Comparison of ENCODE assay signal across 8 mouse cellular contexts in genomic region chr4:43024673-43025072, GRCm38 (mm10). TPM values are rescaled to one million over a fixed set of nuclear protein-coding genes. Genes with fewer than 3 reads are reported as not detected.
DNase-seq lines count a peak whose midpoint lies in the region; ATAC-seq lines count a peak whose summit lies in the region.

No protein-coding gene starts in this region.

- no peak for DNase-seq in kidney, postnatal 25 days
- no peak for DNase-seq in ovary, postnatal 14 days (ENCODE audit: low spot score)
- DNase-seq in left cerebral cortex, postnatal 25 days (ENCODE audit: low spot score in 2 of 2), result no peak
- no peak for DNase-seq in thymus, postnatal 36 days

- peaks cover 11% of the 10 kb centered on the region for H3K4me1 ChIP-seq in kidney, embryonic 16.5 days (ENCODE audit: insufficient read depth, low read length)
- H3K4me1 ChIP-seq in embryonic facial prominence, embryonic 12.5 days, result peaks cover 10% of the 10 kb centered on the region
- H3K4me1 ChIP-seq in hindbrain, embryonic 15.5 days (replicated peaks), result peaks cover 19% of the 10 kb centered on the region
- peaks cover 22% of the 10 kb centered on the region for H3K4me1 ChIP-seq in midbrain, embryonic 15.5 days

- H3K9me3 ChIP-seq in kidney, embryonic 16.5 days (ENCODE audit: low read length), result no peaks in the 10 kb centered on the region
- H3K9me3 ChIP-seq in embryonic facial prominence, embryonic 12.5 days, result no peaks in the 10 kb centered on the region
- no peaks in the 10 kb centered on the region for H3K9me3 ChIP-seq in hindbrain, embryonic 15.5 days
- no peaks in the 10 kb centered on the region for H3K9me3 ChIP-seq in midbrain, embryonic 15.5 days

- H3K27ac ChIP-seq in kidney, embryonic 16.5 days (ENCODE audit: low read length), result peak overlapping the region; percentile 94; the same call in 1 of the 2 replicates
- peak overlapping the region; percentile 88 for H3K27ac ChIP-seq in embryonic facial prominence, embryonic 12.5 days
- peak overlapping the region; percentile 92 for H3K27ac ChIP-seq in hindbrain, embryonic 15.5 days (replicated peaks)
- H3K27ac ChIP-seq in midbrain, embryonic 15.5 days, result peak overlapping the region; percentile 90

- 75% methylated on average over 14 of the region's 14 CpGs for WGBS in kidney, embryonic 16.5 days
- WGBS in embryonic facial prominence, embryonic 12.5 days, result 84% methylated on average over 14 of the region's 14 CpGs
- WGBS in hindbrain, embryonic 15.5 days, result 76% methylated on average over 14 of the region's 14 CpGs
- 82% methylated on average over 14 of the region's 14 CpGs for WGBS in midbrain, embryonic 15.5 days

- no peak for ATAC-seq in kidney, embryonic 16.5 days (ENCODE audit: low FRiP score, low TSS enrichment)
- no peak for ATAC-seq in embryonic facial prominence, embryonic 12.5 days (ENCODE audit: insufficient number of reproducible peaks, insufficient read depth, low FRiP score, low TSS enrichment)
- no peak for ATAC-seq in hindbrain, embryonic 15.5 days (ENCODE audit: low FRiP score, low read depth)
- ATAC-seq in midbrain, embryonic 15.5 days (replicated peaks), result no peak

- intact Hi-C loops in left cerebral cortex, postnatal 25 days (cut with DNase I), result loop anchor here (2.0 kb wide), 1 partner anchor 14 kb away; the partner anchor contains the start of gene Fancg

- H3K4me3 ChIP-seq in kidney, embryonic 16.5 days (ENCODE audit: low read length), result peak overlapping the region; percentile 59
- H3K4me3 ChIP-seq in embryonic facial prominence, embryonic 12.5 days, result peak overlapping the region; percentile 62
- H3K4me3 ChIP-seq in hindbrain, embryonic 15.5 days, result peak overlapping the region; percentile 54
- H3K4me3 ChIP-seq in midbrain, embryonic 15.5 days, result peak overlapping the region; percentile 54

- peak overlapping the region; percentile 87 for H3K4me2 ChIP-seq in kidney, embryonic 16.5 days (replicated peaks; ENCODE audit: low read depth, low read length)
- peak overlapping the region; percentile 72 for H3K4me2 ChIP-seq in embryonic facial prominence, embryonic 12.5 days (replicated peaks)
- H3K4me2 ChIP-seq in hindbrain, embryonic 15.5 days, result peak overlapping the region; percentile 85
- peak overlapping the region; percentile 58 for H3K4me2 ChIP-seq in midbrain, embryonic 15.5 days

- H3K36me3 ChIP-seq in kidney, embryonic 16.5 days (ENCODE audit: insufficient read depth, low read length), result peaks cover 63% of the 10 kb centered on the region
- peaks cover 66% of the 10 kb centered on the region for H3K36me3 ChIP-seq in embryonic facial prominence, embryonic 12.5 days
- H3K36me3 ChIP-seq in hindbrain, embryonic 15.5 days, result peaks cover 47% of the 10 kb centered on the region
- peaks cover 39% of the 10 kb centered on the region for H3K36me3 ChIP-seq in midbrain, embryonic 15.5 days (replicated peaks)

- peak overlapping the region; percentile 74 for H3K9ac ChIP-seq in kidney, embryonic 16.5 days (replicated peaks; ENCODE audit: low read length)
- H3K9ac ChIP-seq in embryonic facial prominence, embryonic 12.5 days, result peak overlapping the region; percentile 53; the same call in 1 of the 2 replicates
- H3K9ac ChIP-seq in hindbrain, embryonic 15.5 days, result peak overlapping the region; percentile 51
- H3K9ac ChIP-seq in midbrain, embryonic 15.5 days, result peak overlapping the region; percentile 57

- H3K27me3 ChIP-seq in kidney, embryonic 16.5 days (ENCODE audit: insufficient read depth, low read length), result no peaks in the 10 kb centered on the region
- no peaks in the 10 kb centered on the region for H3K27me3 ChIP-seq in embryonic facial prominence, embryonic 12.5 days
- no peaks in the 10 kb centered on the region for H3K27me3 ChIP-seq in hindbrain, embryonic 15.5 days
- H3K27me3 ChIP-seq in midbrain, embryonic 15.5 days (replicated peaks), result no peaks in the 10 kb centered on the region

RNA-seq across cellular contexts. Expression of gene Pigo, which starts 0.9 kb away (rescaled TPM):
- 29.8 and 32.2 TPM in 2 replicates for polyA plus RNA-seq in kidney, embryonic 16.5 days (2015; fragmentation: Nextera tagmentation; extraction: Ambion mirVana)
- 26.5 and 28.1 TPM in 2 replicates for polyA plus RNA-seq in embryonic facial prominence, embryonic 12.5 days (2016; fragmentation: Nextera tagmentation; extraction: Ambion mirVana)
- 28.9 and 29.6 TPM in 2 replicates for polyA plus RNA-seq in hindbrain, embryonic 15.5 days (2015; fragmentation: Nextera tagmentation; extraction: Ambion mirVana)
- polyA plus RNA-seq in midbrain, embryonic 15.5 days (2015; fragmentation: Nextera tagmentation; extraction: Ambion mirVana), result 29.1 and 34.0 TPM in 2 replicates
- total RNA-seq in left cerebral cortex, postnatal 25 days (2021), result 10 to 100 TPM; 26.2 to 30.7 TPM

RNA-seq across cellular contexts. Expression of gene Stoml2, which starts 6.8 kb away (rescaled TPM):
- 363 and 374 TPM in 2 replicates for polyA plus RNA-seq in kidney, embryonic 16.5 days (2015; fragmentation: Nextera tagmentation; extraction: Ambion mirVana)
- 333 and 352 TPM in 2 replicates for polyA plus RNA-seq in embryonic facial prominence, embryonic 12.5 days (2016; fragmentation: Nextera tagmentation; extraction: Ambion mirVana)
- 227 and 236 TPM in 2 replicates for polyA plus RNA-seq in hindbrain, embryonic 15.5 days (2015; fragmentation: Nextera tagmentation; extraction: Ambion mirVana)
- polyA plus RNA-seq in midbrain, embryonic 15.5 days (2015; fragmentation: Nextera tagmentation; extraction: Ambion mirVana), result 218 and 235 TPM in 2 replicates
- 100 to 1,000 TPM; 101 to 114 TPM for total RNA-seq in left cerebral cortex, postnatal 25 days (2021)

RNA-seq across cellular contexts. Expression of gene Fancg, which starts 14.4 kb away (rescaled TPM):
- 19.5 and 20.6 TPM in 2 replicates for polyA plus RNA-seq in kidney, embryonic 16.5 days (2015; fragmentation: Nextera tagmentation; extraction: Ambion mirVana)
- polyA plus RNA-seq in embryonic facial prominence, embryonic 12.5 days (2016; fragmentation: Nextera tagmentation; extraction: Ambion mirVana), result 20.4 and 20.8 TPM in 2 replicates
- 21.1 and 25.4 TPM in 2 replicates for polyA plus RNA-seq in hindbrain, embryonic 15.5 days (2015; fragmentation: Nextera tagmentation; extraction: Ambion mirVana)
- 22.8 and 29.5 TPM in 2 replicates for polyA plus RNA-seq in midbrain, embryonic 15.5 days (2015; fragmentation: Nextera tagmentation; extraction: Ambion mirVana)
- total RNA-seq in left cerebral cortex, postnatal 25 days (2021), result 10 to 100 TPM in 1 of 2 experiments, 1 to 10 TPM in 1; 9.1 to 12.1 TPM

RNA-seq across cellular contexts. Expression of gene Fam214b, which starts 21.3 kb away (rescaled TPM):
- 11.7 and 12.9 TPM in 2 replicates for polyA plus RNA-seq in kidney, embryonic 16.5 days (2015; fragmentation: Nextera tagmentation; extraction: Ambion mirVana)
- polyA plus RNA-seq in embryonic facial prominence, embryonic 12.5 days (2016; fragmentation: Nextera tagmentation; extraction: Ambion mirVana), result 20.4 and 22.9 TPM in 2 replicates
- 37.5 and 38.9 TPM in 2 replicates for polyA plus RNA-seq in hindbrain, embryonic 15.5 days (2015; fragmentation: Nextera tagmentation; extraction: Ambion mirVana)
- 52.0 and 55.3 TPM in 2 replicates for polyA plus RNA-seq in midbrain, embryonic 15.5 days (2015; fragmentation: Nextera tagmentation; extraction: Ambion mirVana)
- total RNA-seq in left cerebral cortex, postnatal 25 days (2021), result 10 to 100 TPM; 31.7 to 32.4 TPM

RNA-seq across cellular contexts. Expression of gene Vcp, which starts 24.4 kb away (rescaled TPM):
- 560 and 578 TPM in 2 replicates for polyA plus RNA-seq in kidney, embryonic 16.5 days (2015; fragmentation: Nextera tagmentation; extraction: Ambion mirVana)
- polyA plus RNA-seq in embryonic facial prominence, embryonic 12.5 days (2016; fragmentation: Nextera tagmentation; extraction: Ambion mirVana), result 640 and 642 TPM in 2 replicates
- polyA plus RNA-seq in hindbrain, embryonic 15.5 days (2015; fragmentation: Nextera tagmentation; extraction: Ambion mirVana), result 469 and 479 TPM in 2 replicates
- polyA plus RNA-seq in midbrain, embryonic 15.5 days (2015; fragmentation: Nextera tagmentation; extraction: Ambion mirVana), result 485 and 501 TPM in 2 replicates
- 100 to 1,000 TPM; 187 to 191 TPM for total RNA-seq in left cerebral cortex, postnatal 25 days (2021)
